Mouse (Mus musculus) brain, embryonic 14.5 days (tissue): Measurements from ENCODE around the gene Zc3h10. TPM values are rescaled to one million over a fixed set of nuclear protein-coding genes. Genes with fewer than 3 reads are reported as not detected.

Source experiments
- DNase-seq: peaks from one replicate; pipeline ENCODE4 v3.0.0-alpha.2; 2011; ENCODE audit warnings: low read depth
- CTCF ChIP-seq: fragments of 200-500 bp; IDR thresholded peaks from 2 replicates; pipeline ENCODE4 v1.5.1; 2012; ENCODE audit warnings: inconsistent platforms, mild to moderate bottlenecking, moderate library complexity, borderline replicate concordance; ENCODE audit not compliant: insufficient read depth, insufficient read length; ENCODE audit errors: extremely low read depth
- POLR2A ChIP-seq: fragments of 200-500 bp; IDR thresholded peaks from 2 replicates; pipeline ENCODE4 v1.6.1; 2012; ENCODE audit warnings: mild to moderate bottlenecking, inconsistent platforms, borderline replicate concordance; ENCODE audit not compliant: poor library complexity, insufficient read depth, insufficient read length, severe bottlenecking; ENCODE audit errors: extremely low read depth
- polyA plus RNA-seq: library from polyadenylated mRNA; depleted of rRNA; stranded (reverse); fragments of >200 nt; gene quantifications from 2 replicates; pipeline ENCODE4 v1.2.3, GENCODE M21; 2012; rRNA removed

The Zc3h10 gene
- polyA plus RNA-seq: 19.3 and 23.1 TPM in 2 replicates

GRCm38 (mm10) chr10:128547361-128548032, at the start of gene Zc3h10:
Gene Zc3h10, minus strand, starts transcription at chr10:128547774.
- TF ChIP-seq POLR2A (peak; percentile 74; the same call in 1 of the 2 replicates), CTCF (no peak)
- DNase-seq: peak; percentile 100

DNA sequence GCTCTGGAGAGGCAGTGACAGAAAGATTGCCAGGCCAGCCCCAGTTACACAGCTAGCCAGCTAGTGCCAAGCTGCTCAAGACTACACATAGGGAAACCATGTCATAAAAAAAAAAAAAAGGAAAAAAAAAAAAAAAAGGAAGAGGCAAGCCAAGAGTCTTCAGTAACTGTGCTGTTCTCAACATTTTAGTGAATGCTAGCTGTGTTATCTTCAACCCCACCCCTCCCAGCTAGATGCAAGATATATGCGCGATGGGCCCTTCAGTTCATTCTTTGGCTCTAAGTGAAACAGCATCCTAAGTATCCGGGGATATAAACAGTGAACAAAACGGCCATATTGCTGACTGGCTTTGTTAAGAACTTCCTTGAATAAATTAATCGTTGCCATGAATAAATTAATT, 45.2 kb upstream of the Zc3h10 start:
- TF ChIP-seq CTCF (no peak), POLR2A (no peak)

DNA sequence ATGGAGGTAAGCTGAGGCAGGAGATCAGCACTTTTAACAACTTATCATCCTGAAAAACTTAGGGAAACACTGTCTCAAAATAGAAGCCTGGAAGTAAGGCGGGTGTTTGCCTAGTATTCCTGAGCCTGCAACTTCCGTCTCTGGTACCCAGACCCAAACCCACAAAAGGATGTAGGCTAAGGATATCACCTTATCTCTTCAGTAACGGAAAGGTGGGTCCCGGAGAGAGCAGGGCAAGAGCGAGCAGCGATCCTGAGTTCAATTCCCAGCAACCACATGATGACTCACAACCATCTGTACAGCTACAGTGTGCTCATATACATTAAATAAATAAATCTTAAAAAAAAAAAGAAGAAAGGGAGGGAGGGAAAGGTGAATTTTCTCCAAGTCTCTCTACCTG, 43.9 kb upstream of the Zc3h10 start:
- TF ChIP-seq POLR2A (no peak), CTCF (no peak)
- DNase-seq: no peak

More for the DNA sequence above, 45.2 kb upstream of the Zc3h10 start:
- no peak for DNase-seq

- DNase-seq: peak; percentile 78
- TF ChIP-seq CTCF: peak; percentile 77
- no peak for TF ChIP-seq POLR2A
Observed at GRCm38 (mm10) chr10:128590193-128590690, 42.7 kb upstream of the Zc3h10 start.

- DNase-seq: peak; percentile 33
Observed at GRCm38 (mm10) chr10:128589464-128590192, 42.1 kb upstream of the Zc3h10 start, which contains the start of gene Erbb3. Gene Erbb3, minus strand, starts transcription at chr10:128589652.

DNA sequence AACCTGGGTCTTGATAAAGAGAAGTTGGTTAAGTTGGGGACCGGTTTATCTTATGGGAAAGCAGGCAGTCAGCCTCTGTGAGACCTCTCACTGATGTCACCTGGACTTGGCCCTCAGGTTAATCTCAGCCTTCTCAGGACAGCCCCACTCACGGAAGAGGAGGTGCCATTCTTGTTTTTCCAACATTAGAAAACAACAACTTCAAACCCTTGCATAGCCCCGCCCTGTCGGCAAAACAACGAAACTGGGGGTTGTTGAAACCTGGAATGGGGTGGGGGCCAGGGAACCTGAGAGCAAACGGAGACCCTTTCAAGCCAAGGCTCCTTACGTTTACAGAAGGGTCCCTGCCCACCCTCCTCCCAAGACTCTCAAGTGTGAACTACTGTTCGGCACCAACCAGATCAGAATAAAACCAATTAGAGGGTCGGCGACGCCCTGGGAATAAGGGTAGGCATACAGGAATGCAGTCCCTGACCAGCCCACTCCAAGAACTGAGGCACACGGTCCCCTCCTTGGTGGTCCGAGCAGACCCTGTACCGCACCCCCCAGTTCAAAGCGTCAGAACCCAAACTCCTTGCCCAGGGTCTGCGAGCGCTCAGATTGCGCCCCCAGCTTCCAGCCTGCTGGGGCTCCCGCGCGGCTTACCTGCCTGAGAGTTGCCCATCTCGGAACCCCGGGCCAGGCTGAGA, 41.3 kb upstream of the Zc3h10 start:
- no peak for DNase-seq
- no peak for TF ChIP-seq POLR2A
- TF ChIP-seq CTCF: no peak

More at GRCm38 (mm10) chr10:128589464-128590192, 42.1 kb upstream of the Zc3h10 start, which contains the start of gene Erbb3:
- no peak for TF ChIP-seq POLR2A
- no peak for TF ChIP-seq CTCF

DNA sequence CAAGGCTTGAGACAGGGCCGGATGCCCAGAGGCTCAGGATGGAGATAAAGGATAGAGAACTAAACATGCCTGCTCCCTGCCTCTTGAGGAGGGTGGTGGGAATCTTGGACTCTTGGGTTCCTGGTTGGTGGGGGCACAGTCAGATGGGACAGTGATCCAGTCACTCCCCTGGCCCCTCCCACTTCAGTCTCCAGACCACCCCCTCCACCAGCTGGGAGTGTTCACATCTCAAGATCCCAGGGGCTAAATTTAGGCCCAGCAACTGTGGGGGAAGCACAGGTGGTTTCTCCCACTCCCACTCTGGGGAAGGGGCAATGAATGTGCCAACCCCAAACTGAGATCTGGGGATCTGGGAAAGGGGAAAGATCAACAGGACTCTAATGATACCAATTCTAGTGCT, 40.6 kb upstream of the Zc3h10 start:
- no peak for DNase-seq
- no peak for TF ChIP-seq CTCF
- no peak for TF ChIP-seq POLR2A

GRCm38 (mm10) chr10:128587697-128588096, 40.1 kb upstream of the Zc3h10 start:
- TF ChIP-seq CTCF (no peak), POLR2A (no peak)
- DNase-seq: no peak

GRCm38 (mm10) chr10:128587120-128587519, 39.5 kb upstream of the Zc3h10 start:
- TF ChIP-seq POLR2A (no peak), CTCF (no peak)
- no peak for DNase-seq

- no peak for DNase-seq
- TF ChIP-seq POLR2A: no peak
- no peak for TF ChIP-seq CTCF
Observed at GRCm38 (mm10) chr10:128586546-128586945, 39.0 kb upstream of the Zc3h10 start.

GRCm38 (mm10) chr10:128584386-128584785, 36.8 kb upstream of the Zc3h10 start:
- DNase-seq: no peak

More at GRCm38 (mm10) chr10:128584386-128584785, 36.8 kb upstream of the Zc3h10 start:
- no peak for TF ChIP-seq POLR2A
- TF ChIP-seq CTCF: no peak
